Mouse (Mus musculus): ENCODE results near the gene 1700019D03Rik.
"Not testable (repeated sequence)": the region's sequence is repeated elsewhere in the genome, so short reads cannot be mapped to it uniquely, and the experiment has no call there.

Gene 1700019D03Rik

DNA sequence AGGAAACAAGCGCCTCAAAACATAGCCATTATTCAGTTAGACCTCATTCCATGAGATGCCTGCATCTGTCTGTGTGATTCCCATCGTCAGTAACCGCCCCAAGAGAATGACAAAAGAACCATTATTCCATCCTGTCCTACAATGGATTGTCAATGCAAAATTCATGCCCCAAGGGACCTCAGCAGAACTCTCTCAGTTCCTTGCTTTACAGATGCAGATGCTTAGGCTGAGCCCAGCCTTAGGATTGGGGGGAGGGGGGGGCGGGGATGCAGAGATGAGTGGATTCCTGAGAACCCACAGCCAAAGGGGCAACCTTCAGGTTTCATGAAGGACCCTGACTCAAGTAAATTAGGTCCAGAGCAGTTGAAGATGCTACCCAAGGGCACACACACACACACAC is 66.4 kb downstream of the 1700019D03Rik start:
- no peak for DNase-seq

DNA sequence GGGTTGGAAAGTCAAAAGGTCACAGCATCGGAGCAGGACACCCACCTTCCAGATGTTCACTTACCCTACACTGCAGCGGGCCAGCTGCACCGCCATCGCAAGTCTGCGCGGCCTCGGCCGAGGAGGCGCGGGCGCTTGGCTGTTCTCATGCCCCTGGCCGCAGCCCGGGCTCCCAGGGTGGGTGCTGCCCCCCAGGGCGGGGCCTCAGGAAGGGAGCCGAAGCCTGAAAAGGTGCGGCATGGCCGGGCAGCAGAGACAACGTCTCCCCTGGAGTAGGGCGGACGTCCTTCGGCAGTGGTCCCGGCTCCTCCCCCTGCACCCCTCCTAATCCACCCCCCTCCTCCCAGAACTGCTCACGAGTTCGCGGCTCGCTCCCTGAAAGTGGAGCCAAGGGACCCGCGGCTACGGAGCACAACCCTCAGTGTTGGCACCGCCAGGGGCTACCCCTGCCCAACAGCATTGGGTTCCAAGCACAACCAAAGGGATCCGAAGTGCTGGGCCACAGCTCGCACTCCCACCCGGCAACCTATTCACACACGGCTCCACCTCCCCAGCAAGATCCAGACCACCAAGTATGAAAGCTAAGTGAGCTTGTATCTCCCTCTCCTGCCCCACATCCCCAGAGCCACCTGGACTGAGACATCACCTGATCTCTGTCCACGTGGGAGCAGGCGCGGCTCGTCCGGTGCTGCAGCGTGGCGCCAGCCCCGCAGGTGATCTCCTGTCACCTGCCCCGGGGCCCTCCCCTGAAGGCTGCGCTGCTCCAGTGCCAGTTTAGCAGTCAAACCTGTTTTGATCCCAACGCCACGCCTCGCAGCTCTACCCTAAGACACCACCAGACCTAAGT is 67.2 kb downstream of the 1700019D03Rik start:
- DNase-seq: peak; percentile 8 to 11

DNA sequence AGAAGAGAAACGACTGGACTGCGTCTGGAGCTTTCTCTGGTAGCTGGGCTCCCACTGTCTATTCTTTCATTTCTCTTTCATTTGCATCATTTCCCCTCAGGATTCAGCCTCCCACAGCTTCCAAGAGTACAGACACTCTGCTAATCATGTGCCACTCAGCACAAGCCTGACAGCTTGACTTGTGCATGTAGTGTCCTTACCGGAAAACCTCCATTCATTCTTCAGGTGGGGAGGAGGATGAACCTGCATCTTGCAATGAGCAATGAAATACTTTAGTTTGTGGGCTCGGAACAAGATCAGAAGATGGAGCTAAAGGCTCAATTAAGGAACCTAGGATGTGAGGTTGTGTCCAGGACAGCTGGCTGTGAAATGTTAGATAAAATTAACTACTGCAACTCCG is 67.8 kb downstream of the 1700019D03Rik start:
- no peak for DNase-seq

DNA sequence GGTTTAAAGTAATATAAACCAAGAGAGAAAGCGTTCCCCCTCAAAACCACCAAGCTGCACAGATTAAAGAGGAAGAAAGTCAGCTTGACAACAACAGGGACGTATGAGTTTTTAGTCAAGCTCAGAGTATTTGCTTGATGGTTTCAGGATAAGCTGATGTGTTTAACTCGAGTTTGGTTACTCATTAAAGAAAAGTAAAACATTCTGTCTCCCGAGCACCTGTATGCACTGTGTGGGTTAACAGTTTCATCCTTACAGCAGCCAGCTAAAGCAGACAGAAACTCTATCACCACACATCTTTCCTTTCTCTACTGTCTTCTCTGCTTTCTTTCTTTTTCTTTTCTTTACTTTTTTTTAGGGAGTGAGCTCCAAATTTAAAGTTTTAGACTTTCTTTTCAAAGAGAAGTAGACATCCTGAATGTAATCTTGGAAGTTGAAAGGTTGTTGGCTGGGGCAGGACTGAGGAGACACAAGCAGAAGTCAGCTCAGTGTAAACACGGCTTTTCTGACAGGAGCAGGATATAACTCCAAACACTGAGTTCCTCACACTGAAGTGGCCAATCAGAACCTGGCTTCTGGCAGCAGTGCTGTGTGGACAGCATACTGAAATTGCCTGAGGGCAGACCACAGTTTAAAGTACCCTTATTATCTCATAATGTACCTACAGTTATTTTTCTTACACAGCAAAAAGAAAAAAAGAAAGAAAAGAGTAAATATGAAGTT is 68.7 kb downstream of the 1700019D03Rik start:
- DNase-seq: no peak

DNA sequence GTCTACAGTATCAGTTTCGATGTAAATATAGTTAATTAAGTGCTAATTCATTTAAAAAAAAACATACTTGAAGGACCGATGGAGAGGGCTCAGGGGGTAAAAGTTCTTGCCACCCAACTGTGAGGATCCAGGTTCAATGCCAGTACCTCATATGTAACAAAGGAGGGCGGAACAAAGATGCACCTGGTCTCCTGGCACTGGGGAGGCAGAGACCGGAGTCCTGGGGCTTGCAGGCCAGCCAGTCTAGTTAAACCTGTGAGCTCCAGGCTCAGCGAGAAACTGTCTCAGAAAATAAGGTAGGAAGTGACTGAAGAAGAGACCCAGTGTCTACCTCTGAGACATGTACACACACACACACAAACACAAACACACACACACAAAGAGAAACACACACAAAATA is 72.1 kb downstream of the 1700019D03Rik start:
- no peak for DNase-seq

DNA sequence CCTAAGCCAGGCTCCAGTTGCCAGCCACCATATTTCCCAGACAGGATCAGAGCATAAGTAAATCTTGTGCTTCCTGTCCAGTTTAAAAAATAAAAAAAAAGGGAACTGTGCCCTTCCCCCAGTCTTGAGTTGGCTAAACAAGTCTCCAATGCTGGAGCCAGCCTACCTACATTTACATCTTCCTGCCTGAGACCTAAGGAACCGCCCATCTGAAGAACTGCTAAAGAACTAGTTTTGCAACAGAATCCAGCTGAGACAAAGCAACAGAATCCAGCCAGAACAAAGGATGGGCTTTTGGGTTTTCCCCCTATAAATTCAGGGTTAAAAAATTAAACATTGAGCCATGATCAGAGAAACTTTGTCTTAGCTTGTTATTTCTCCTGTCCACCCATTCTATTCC is 81.0 kb downstream of the 1700019D03Rik start:
- DNase-seq: no peak

DNA sequence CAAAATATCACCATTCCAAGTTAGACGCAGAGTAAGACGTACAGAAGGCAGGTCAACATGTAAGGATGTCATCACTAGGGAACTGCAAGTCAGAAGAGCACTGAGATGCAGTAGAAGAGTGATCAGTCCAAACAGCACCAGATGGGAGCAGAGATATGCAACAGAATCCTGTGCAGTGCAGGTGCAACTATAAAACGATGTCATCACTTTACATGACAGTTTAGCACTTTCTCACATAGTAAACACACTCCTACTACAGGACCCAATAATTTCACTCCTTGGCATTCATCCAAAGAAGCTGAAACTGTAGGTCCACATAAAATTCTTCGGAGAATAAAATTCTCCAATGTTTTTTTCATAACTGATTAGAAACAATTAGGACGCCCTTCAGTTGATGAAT is 85.5 kb downstream of the 1700019D03Rik start:
- DNase-seq: no peak

DNA sequence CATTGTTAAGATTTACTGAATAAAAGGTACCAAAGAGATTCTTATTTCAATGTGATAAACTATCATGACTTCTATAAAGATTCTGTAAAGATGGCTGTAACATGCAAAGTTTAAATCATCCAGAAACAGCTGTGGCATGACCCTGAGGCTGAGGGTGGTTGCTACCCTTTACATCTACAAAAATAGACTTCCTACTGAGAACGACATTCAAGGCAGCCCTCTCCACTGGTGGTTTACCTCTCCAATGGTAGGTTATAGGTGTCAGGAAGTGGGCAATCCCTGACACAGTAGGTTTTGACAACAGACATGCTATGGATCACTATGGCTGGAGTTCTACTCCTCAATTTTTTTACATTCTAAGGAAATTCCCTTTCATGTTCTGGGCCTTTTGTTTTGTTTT is 95.5 kb downstream of the 1700019D03Rik start:
- DNase-seq: not testable (repeated sequence)

DNA sequence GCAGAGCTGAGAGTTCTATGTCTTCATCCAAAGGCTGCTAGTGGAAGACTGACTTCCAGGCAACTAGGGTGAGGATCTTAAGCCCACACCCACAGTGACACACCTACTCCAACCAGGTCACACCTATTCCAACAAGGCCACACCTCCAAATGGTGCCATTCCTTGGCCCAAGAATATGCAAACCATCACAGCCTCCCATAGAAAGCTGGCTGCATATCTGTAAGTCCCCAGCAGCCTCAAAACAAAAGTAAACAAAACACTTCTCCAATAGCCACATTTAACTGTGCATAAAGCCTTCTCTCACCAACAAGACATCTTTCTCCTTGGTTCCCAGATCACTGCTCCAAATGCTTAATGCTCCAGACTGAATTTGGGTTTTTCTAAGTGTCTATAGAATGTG is 101.1 kb downstream of the 1700019D03Rik start:
- not testable (repeated sequence) for DNase-seq

DNA sequence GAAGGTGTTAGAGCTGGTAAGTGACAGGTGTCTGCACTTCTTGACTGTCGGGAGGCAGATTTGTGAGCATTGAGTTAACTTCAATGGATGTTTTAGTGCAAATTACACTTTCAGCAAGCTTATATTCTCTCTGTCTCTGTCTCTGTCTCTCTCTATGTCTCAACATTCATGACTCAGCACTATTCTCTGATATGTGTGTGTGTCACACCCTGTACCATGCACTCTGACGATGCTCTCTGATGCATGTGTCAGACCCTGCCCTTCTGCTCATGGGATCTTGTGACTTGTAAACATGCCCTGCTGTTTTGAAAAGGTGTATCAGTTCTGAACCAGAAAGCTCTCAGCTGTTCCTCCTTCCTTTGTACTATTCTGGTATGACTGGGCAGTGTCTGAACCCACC is 103.3 kb downstream of the 1700019D03Rik start:
- DNase-seq: no peak

DNA sequence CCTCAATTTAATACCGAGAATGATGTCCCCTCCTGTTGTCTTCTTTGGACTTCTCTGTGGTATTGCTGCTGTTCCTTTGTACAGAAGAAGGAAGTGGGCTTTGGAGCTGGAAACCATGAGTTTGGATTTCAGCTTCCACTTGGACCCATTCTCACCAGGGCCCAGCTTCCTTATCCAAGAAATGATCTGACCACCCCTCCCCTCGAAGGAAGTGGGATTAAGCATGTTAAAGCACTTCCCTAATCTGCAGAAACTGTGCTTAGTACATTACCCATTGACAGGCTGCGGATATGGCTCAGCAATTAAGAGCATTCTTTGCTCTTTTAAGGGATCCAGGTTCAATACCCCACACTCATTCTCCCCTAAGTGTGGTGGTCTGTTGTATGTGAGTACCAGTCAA is 110.2 kb downstream of the 1700019D03Rik start:
- DNase-seq: no peak

DNA sequence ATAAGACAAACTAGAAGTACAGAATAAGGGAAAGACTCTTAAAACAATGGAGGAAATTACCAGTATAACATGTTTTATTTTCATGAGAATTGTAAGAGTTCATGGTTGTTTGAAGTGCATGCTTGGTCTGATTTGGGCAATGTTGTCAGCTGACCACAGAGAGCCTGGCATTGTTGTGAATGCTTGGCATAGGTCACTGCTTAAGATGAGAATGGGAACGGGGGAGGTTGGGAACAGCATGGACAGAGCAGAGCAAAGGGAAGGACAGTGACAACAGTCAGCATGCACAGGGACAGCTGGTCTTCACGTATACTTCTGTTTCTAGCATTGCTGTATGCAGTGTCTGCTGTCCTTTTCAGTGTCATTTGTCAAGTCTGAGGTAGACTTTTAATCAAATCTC is 135.8 kb downstream of the 1700019D03Rik start:
- DNase-seq: no peak

Data from spleen, adult 18-20 months (tissue).